Mouse (Mus musculus): Measurements from ENCODE around the gene Zdhhc19. TPM values are rescaled to one million over a fixed set of nuclear protein-coding genes. Genes with fewer than 3 reads are reported as not detected.

The Zdhhc19 gene
- polyA plus RNA-seq, 1 experiment from 2014 or later, result not detected

- H3K36me3 ChIP-seq (ENCODE audit: insufficient read depth, low read length), result peaks cover 17% of the 10 kb centered on the region; the same call in 1 of the 2 replicates
- H3K4me2 ChIP-seq (replicated peaks; ENCODE audit: low read depth, low read length), result no peak overlapping the region
- no peak overlapping the region for H3K27ac ChIP-seq (ENCODE audit: low read length)
- no peaks in the 10 kb centered on the region for H3K9me3 ChIP-seq (ENCODE audit: low read length)
- H3K9ac ChIP-seq (replicated peaks; ENCODE audit: low read depth), result no peak overlapping the region
- no peak for DNase-seq (ENCODE audit: low spot score)
- ATAC-seq, result no peak
- H3K4me3 ChIP-seq (ENCODE audit: low read depth, low read length), result no peak overlapping the region
- TF ChIP-seq CTCF (IDR thresholded peaks at IDR 0.05), result no peak
- H3K27me3 ChIP-seq (replicated peaks; ENCODE audit: insufficient read depth, low read length), result no peaks in the 10 kb centered on the region
- H3K4me1 ChIP-seq (ENCODE audit: insufficient read depth, low read depth, low read length), result no peaks in the 10 kb centered on the region
These were observed 40.0 kb upstream of the Zdhhc19 start for GRCm38 (mm10) chr16:32456086-32456485.

- H3K9ac ChIP-seq (replicated peaks; ENCODE audit: low read depth), result no peak overlapping the region
- peaks cover 19% of the 10 kb centered on the region; the same call in 1 of the 2 replicates for H3K36me3 ChIP-seq (ENCODE audit: insufficient read depth, low read length)
- TF ChIP-seq CTCF (IDR thresholded peaks at IDR 0.05) (no peak), EP300 (IDR thresholded peaks at IDR 0.05) (no peak)
- no peak overlapping the region for H3K4me3 ChIP-seq (ENCODE audit: low read depth, low read length)
- no peak for ATAC-seq
- no peaks in the 10 kb centered on the region for H3K27me3 ChIP-seq (replicated peaks; ENCODE audit: insufficient read depth, low read length)
- H3K27ac ChIP-seq (ENCODE audit: low read length), result no peak overlapping the region
- DNase-seq (ENCODE audit: low spot score), result no peak
- H3K4me1 ChIP-seq (ENCODE audit: insufficient read depth, low read depth, low read length), result no peaks in the 10 kb centered on the region
- H3K9me3 ChIP-seq (ENCODE audit: low read length), result no peaks in the 10 kb centered on the region
- 86% methylated on average over 1 of the region's 1 CpGs for WGBS
- no peak overlapping the region for H3K4me2 ChIP-seq (replicated peaks; ENCODE audit: low read depth, low read length)
These were observed 39.3 kb upstream of the Zdhhc19 start for GRCm38 (mm10) chr16:32456761-32457160.

GRCm38 (mm10) chr16:32457589-32458386 is 38.3 kb upstream of the Zdhhc19 start:
- no peak overlapping the region for H3K4me3 ChIP-seq (ENCODE audit: low read depth, low read length)
- TF ChIP-seq CTCF (IDR thresholded peaks at IDR 0.05) (peak; percentile 79), EP300 (IDR thresholded peaks at IDR 0.05) (no peak)
- DNase-seq (ENCODE audit: low spot score) (peak; percentile 81), ATAC-seq (peak; percentile 57; the same call in 1 of the 2 replicates)
- no peak overlapping the region for H3K27ac ChIP-seq (ENCODE audit: low read length)
- no peaks in the 10 kb centered on the region for H3K27me3 ChIP-seq (replicated peaks; ENCODE audit: insufficient read depth, low read length)
- no peak overlapping the region for H3K4me2 ChIP-seq (replicated peaks; ENCODE audit: low read depth, low read length)
- H3K36me3 ChIP-seq (ENCODE audit: insufficient read depth, low read length), result peaks cover 21% of the 10 kb centered on the region
- no peaks in the 10 kb centered on the region for H3K4me1 ChIP-seq (ENCODE audit: insufficient read depth, low read depth, low read length)
- WGBS, result 56% methylated on average over 10 of the region's 10 CpGs
- no peak overlapping the region for H3K9ac ChIP-seq (replicated peaks; ENCODE audit: low read depth)
- no peaks in the 10 kb centered on the region for H3K9me3 ChIP-seq (ENCODE audit: low read length)

- Histone ChIP-seq H3K4me2 (replicated peaks; ENCODE audit: low read depth, low read length) (no peak overlapping the region), H3K9me3 (ENCODE audit: low read length) (no peaks in the 10 kb centered on the region), H3K27ac (ENCODE audit: low read length) (no peak overlapping the region), H3K9ac (replicated peaks; ENCODE audit: low read depth) (no peak overlapping the region), H3K27me3 (replicated peaks; ENCODE audit: insufficient read depth, low read length) (no peaks in the 10 kb centered on the region), H3K4me1 (ENCODE audit: insufficient read depth, low read depth, low read length) (no peaks in the 10 kb centered on the region), H3K36me3 (ENCODE audit: insufficient read depth, low read length) (peaks cover 19% of the 10 kb centered on the region), H3K4me3 (ENCODE audit: low read depth, low read length) (no peak overlapping the region)
- peak; percentile 36 for DNase-seq (ENCODE audit: low spot score)
- ATAC-seq, result no peak
- TF ChIP-seq CTCF (IDR thresholded peaks at IDR 0.05), result peak; percentile 45
- no peak for TF ChIP-seq EP300 (IDR thresholded peaks at IDR 0.05)
- 56% methylated on average over 4 of the region's 4 CpGs for WGBS
These were observed 35.5 kb upstream of the Zdhhc19 start for GRCm38 (mm10) chr16:32460518-32460917.

- Histone ChIP-seq H3K4me3 (ENCODE audit: low read depth, low read length) (no peak overlapping the region), H3K9me3 (ENCODE audit: low read length) (no peaks in the 10 kb centered on the region), H3K9ac (replicated peaks; ENCODE audit: low read depth) (no peak overlapping the region), H3K36me3 (ENCODE audit: insufficient read depth, low read length) (peaks cover 19% of the 10 kb centered on the region), H3K27me3 (replicated peaks; ENCODE audit: insufficient read depth, low read length) (no peaks in the 10 kb centered on the region), H3K27ac (ENCODE audit: low read length) (no peak overlapping the region), H3K4me2 (replicated peaks; ENCODE audit: low read depth, low read length) (no peak overlapping the region), H3K4me1 (ENCODE audit: insufficient read depth, low read depth, low read length) (no peaks in the 10 kb centered on the region)
- no peak for TF ChIP-seq EP300 (IDR thresholded peaks at IDR 0.05)
- TF ChIP-seq CTCF (IDR thresholded peaks at IDR 0.05), result no peak
- DNase-seq (ENCODE audit: low spot score), result no peak
- no peak for ATAC-seq
- WGBS, result 88% methylated on average over 5 of the region's 5 CpGs
These were observed 34.4 kb upstream of the Zdhhc19 start for GRCm38 (mm10) chr16:32461713-32462112.

GRCm38 (mm10) chr16:32462950-32463349 is 33.1 kb upstream of the Zdhhc19 start:
- no peak for TF ChIP-seq EP300 (IDR thresholded peaks at IDR 0.05)
- TF ChIP-seq CTCF (IDR thresholded peaks at IDR 0.05), result no peak
- H3K27me3 ChIP-seq (replicated peaks; ENCODE audit: insufficient read depth, low read length), result no peaks in the 10 kb centered on the region
- no peak overlapping the region for H3K27ac ChIP-seq (ENCODE audit: low read length)
- peaks cover 24% of the 10 kb centered on the region for H3K36me3 ChIP-seq (ENCODE audit: insufficient read depth, low read length)
- no peaks in the 10 kb centered on the region for H3K4me1 ChIP-seq (ENCODE audit: insufficient read depth, low read depth, low read length)
- WGBS, result 92% methylated on average over 16 of the region's 16 CpGs
- no peak overlapping the region for H3K9ac ChIP-seq (replicated peaks; ENCODE audit: low read depth)
- H3K9me3 ChIP-seq (ENCODE audit: low read length), result no peaks in the 10 kb centered on the region
- no peak overlapping the region for H3K4me2 ChIP-seq (replicated peaks; ENCODE audit: low read depth, low read length)
- no peak overlapping the region for H3K4me3 ChIP-seq (ENCODE audit: low read depth, low read length)
- DNase-seq (ENCODE audit: low spot score), result no peak
- ATAC-seq, result no peak
